Mouse (Mus musculus) gastrocnemius, adult 2 months (tissue): Measurements from ENCODE around the gene Ap1m2. TPM values are rescaled to one million over a fixed set of nuclear protein-coding genes. Genes with fewer than 3 reads are reported as not detected.
A peak's percentile ranks its signal among the peaks of the same experiment; 100 is the strongest.
"Not testable (repeated sequence)": the region's sequence is repeated elsewhere in the genome, so short reads cannot be mapped to it uniquely, and the experiment has no call there.

Experiments used
- DNase-seq: peaks from one replicate; pipeline ENCODE4 v3.0.0; 2022
- H3K27ac ChIP-seq: fragments of 200-600 bp; 2 replicates; pipeline ENCODE4 v1.8.1; 2022; ENCODE audit warnings: mild to moderate bottlenecking
- H3K4me3 ChIP-seq: fragments of 200-600 bp; 2 replicates; pipeline ENCODE4 v1.8.1; 2022; ENCODE audit warnings: mild to moderate bottlenecking, moderate library complexity
- CTCF ChIP-seq: fragments of 200-600 bp; IDR thresholded peaks from 2 replicates; pipeline ENCODE4 v1.8.1; 2022; ENCODE audit warnings: antibody characterized with exemption, mild to moderate bottlenecking, moderate library complexity
- intact Hi-C: fragments of 180-260 bp; cut with DNase I; formaldehyde crosslinking; loops from one replicate; pipeline ENCODE4 v1.15.1; 2025
- total RNA-seq, 2 experiments: library from RNA; stranded (reverse); gene quantifications; 2 replicates each; pipeline ENCODE4 v1.2.3; 2021

The Ap1m2 gene
- total RNA-seq, 2 experiments from 2014 or later = not detected

DNA sequence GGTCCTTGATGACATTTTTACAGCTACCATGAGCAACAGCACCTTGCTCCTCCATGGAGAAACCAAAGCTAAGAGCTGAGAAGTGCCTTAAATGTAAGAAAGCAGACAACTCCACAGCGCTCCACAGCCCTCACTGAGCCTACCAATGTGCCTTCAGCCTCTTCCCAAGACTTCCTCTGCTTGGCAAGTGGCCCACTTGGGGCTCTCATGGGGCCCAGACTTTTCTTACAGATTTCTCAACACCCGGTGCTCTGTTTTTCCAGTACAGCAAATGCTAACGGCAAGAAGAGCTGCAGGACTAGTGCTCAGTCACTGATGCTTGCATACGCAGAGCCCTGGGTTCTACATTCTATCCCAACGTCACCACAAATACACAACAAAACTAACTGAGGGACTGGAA lies 34.4 kb downstream of the Ap1m2 start:
- no peak overlapping the region for H3K4me3 ChIP-seq
- intact Hi-C loops = no loop called here
- DNase-seq = peak; percentile 43
- TF ChIP-seq CTCF = no peak
- no peak overlapping the region for H3K27ac ChIP-seq

DNA sequence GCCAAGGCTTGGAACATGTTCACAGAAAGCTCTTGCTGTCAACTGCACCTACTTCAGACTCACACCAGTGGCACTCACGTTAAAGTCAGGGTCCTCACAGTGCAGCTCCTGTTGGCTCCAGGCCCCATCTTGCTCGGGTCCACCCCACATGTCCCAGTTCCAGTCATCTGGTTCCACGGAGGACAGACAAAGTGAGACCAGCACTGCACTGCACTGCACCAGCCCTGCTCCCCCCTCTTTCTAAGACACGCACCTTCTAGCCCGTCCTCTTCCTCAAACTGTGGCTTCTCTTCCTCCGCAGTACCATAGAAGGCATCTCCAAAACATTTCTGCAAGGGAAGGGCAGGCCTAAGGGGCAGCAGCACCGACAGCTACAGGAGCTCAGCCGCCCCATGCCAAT lies 35.8 kb downstream of the Ap1m2 start:
- DNase-seq = no peak
- TF ChIP-seq CTCF = no peak
- H3K4me3 ChIP-seq = no peak overlapping the region
- intact Hi-C loops = no loop called here
- no peak overlapping the region for H3K27ac ChIP-seq

DNA sequence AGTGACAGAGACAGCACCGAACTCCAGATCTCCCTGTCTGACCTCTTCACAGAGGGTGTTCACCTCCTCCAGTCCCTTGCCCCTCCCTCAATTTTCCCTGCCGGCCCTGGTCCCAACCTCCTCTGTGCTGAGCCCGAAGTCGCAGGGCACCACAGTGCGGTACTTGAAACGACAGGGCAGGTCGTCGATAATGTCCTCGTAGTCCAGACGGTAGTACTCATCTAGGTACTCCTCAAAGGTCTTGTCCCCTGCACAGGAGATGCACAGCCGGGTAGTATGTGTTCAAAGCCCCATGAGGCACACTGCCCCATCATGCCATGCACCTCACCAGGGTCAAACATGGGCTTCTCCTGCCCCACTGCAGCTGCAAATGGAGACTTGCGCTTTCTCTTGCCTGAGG lies 36.4 kb downstream of the Ap1m2 start:
- Histone ChIP-seq H3K27ac (no peak overlapping the region), H3K4me3 (no peak overlapping the region)
- intact Hi-C loops = no loop called here
- no peak for DNase-seq
- TF ChIP-seq CTCF = no peak

DNA sequence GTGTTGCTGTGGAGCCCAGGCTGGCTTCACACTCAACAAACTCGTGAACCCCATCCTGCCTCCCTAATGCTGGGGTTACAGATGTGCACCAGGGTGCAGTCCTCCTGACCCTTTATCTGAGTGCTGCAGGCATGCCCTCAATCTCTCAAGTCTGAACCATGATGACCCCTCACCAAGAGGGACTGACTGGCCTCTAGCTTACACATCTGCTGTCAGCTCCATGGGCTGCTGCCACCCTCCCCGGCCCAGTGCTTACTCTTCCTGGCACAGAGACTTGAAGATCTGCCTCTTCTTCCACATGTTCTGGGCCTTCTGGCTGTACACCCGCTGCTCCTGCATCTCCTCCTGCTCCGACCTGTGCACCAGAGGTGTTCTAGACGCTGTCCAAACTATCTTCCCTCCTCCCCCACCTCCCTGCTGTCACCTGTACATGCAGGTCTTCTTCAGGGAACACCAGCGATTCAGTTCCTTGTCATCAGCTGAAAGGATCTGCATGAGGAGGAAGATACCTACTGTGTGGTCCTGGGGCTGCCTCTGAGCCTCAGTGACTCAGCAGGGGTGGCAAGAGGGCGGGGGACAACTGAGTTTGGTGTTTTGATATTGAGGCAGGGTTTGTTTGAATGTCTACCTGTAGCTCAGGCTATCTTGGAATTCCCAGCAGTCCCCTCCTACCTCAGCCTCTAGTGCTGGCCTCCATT lies 37.0 kb downstream of the Ap1m2 start:
- DNase-seq = no peak
- Histone ChIP-seq H3K4me3 (no peak overlapping the region), H3K27ac (no peak overlapping the region)
- no peak for TF ChIP-seq CTCF
- intact Hi-C loops = no loop called here

DNA sequence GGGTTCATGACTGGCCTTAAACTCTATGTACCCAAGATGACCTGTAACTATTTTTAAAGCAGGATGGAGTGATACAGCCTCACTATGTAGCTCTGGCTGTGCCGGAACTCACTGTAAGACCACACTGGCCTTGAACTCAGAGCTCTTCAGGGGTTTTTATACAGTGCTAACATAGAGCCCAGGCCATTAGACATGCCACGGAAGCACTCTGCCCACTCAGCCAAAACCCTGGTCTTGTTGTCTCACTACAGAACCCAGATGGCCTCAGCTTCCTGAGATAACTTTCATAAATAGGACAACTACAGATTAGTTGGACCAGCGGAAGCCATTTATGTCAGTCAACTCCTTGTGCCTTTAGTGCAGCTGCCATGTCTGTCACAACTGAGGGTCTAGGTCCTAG lies 37.8 kb downstream of the Ap1m2 start:
- no peak for DNase-seq
- TF ChIP-seq CTCF = no peak
- no peak overlapping the region for H3K4me3 ChIP-seq
- H3K27ac ChIP-seq = no peak overlapping the region
- intact Hi-C loops = no loop called here

DNA sequence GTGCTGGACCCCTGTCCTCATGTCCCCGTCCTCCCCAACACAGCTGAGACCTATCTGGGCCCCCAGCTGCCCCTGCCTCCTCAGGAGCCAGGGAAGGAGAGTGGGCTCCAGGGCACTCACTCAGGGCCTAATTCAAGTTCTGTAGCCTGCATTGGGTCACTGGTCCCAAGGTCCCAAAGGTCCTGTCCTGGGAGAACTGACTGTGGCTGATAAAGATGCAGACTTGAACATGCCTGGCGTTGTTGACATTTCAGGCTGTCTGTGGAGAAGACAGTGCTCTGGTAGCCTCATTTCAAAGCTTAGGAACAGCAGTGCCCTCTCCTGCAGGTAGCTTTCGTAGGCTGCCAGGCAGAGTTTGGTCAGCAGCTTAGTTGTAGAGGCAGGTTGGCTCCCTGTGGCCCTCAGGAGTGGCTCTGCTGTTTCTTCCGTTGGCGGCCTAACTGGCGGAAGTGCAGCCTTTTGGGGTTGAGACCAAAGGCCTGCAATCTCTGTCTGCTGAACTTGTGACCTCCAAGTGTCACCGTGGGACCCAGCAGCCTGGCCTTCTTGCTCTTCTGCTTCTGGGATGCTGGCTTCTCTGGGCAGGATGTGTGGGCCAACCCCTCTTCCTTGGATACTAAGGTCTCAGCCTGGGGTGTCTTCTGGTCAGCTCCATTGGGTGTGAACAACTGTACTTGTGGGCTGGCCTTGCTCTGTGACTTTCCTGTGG lies 38.5 kb downstream of the Ap1m2 start:
- Histone ChIP-seq H3K27ac (no peak overlapping the region), H3K4me3 (no peak overlapping the region)
- no peak for DNase-seq
- no peak for TF ChIP-seq CTCF
- intact Hi-C loops = no loop called here

DNA sequence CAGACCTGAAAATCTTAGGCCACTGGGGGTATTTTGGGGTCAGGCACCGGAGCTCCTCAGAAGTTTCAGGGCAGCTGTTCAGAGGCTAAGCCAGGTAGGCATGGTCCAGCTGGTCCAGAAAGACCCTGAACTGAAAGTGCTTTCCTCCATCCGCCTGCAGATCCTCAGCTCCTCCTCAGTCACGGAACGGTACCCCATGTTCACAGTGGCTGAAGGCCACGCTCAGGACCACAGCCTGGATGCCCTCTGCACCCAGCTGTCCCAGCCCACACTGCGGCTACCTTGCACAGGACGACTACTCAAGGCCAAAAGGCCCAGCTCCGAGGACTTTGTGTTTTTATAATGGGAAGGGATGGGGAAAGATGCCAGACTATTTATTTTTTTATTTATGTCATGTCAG lies 39.0 kb downstream of the Ap1m2 start:
- intact Hi-C loops = no loop called here
- no peak for DNase-seq
- Histone ChIP-seq H3K27ac (no peak overlapping the region), H3K4me3 (no peak overlapping the region)
- no peak for TF ChIP-seq CTCF

DNA sequence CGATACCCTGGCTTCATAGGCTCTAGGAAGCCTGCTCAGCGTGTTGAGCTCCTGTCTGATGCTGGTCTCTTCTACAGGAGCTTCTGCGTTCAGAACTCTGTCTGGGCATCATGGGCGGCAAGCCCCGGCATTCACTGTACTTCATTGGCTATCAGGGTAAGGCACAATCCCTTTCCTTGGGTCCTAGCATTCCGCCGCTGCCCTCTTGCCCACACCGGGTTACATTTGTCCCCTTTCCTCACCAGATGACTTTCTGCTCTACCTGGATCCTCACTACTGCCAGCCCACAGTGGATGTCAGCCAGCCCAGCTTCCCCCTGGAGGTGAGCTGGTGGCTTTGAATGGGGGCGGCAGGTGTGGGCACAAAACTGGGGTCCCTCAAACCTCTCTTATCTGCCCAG lies 39.7 kb downstream of the Ap1m2 start:
- intact Hi-C loops = no loop called here
- no peak for TF ChIP-seq CTCF
- H3K4me3 ChIP-seq = no peak overlapping the region
- H3K27ac ChIP-seq = no peak overlapping the region
- DNase-seq = no peak

DNA sequence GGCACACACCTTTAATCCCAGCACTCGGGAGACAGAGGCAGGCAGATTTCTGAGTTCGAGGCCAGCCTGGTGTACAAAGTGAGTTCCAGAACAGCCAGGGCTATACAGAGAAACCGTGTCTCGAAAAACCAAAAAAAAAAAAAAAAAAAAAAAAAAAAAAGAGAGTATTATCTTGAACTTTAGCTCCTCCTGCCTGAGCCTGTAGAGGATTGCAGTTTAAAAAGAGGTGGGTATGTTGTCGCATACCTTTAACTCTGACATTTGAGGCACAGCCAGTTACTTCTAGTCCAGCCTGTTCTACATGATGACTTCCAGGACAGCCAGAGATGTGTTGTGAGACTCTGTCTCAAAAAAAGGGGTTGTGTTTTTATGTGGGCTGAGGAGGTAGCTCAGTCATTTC lies 42.5 kb downstream of the Ap1m2 start:
- H3K4me3 ChIP-seq, DNase-seq, intact Hi-C loops, H3K27ac ChIP-seq: not testable (repeated sequence)

DNA sequence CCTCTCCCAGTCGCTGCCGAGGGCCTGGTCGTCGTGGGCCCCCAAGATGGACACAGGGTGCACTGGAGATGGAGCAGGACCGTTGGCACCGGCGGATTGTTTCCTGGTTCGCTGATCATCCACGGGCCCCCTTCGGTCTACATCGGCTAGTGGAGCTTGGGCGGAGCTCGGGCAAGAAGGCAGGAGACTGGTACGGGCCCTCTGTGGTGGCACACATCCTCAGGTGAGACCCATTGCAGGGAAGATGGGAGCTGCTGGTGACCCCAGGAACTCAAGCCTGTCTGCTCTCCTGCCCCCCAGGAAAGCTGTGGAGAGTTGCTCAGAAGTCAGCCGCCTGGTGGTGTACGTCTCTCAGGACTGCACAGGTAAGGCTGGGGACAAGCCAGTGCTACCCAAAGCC lies 43.8 kb downstream of the Ap1m2 start:
- no peak overlapping the region for H3K27ac ChIP-seq
- intact Hi-C loops = no loop called here
- no peak for TF ChIP-seq CTCF

GRCm38 (mm10) chr9:21266889-21267288 lies 45.2 kb downstream of the Ap1m2 start:
- intact Hi-C loops = no loop called here
- no peak overlapping the region; the same call in 1 of the 2 replicates for H3K4me3 ChIP-seq
- no peak for TF ChIP-seq CTCF
- no peak overlapping the region for H3K27ac ChIP-seq
- no peak for DNase-seq

More for the DNA sequence above, 43.8 kb downstream of the Ap1m2 start:
- no peak overlapping the region for H3K4me3 ChIP-seq
- no peak for DNase-seq

DNA sequence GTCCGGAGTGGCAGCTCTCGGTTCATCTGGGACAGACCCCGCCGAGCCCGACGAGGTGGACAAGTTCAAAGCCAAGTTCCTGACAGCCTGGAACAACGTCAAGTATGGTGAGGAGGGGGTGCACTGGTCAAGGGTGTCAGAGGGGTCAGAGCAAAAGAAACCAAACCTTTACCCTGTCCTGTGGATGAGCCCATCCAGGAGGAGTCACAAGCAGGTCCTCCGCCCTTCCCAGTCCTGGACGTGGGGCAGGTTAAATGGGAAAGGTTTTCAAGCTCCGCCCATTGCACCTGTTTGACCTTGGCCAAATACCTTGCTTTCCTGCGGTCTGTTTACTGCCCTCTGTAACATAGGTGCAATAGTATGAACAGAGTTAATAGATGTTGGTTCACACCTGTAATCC lies 46.5 kb downstream of the Ap1m2 start:
- peak overlapping the region; percentile 96 for H3K27ac ChIP-seq
- DNase-seq = no peak
- peak overlapping the region; percentile 89 for H3K4me3 ChIP-seq
- no peak for TF ChIP-seq CTCF
- intact Hi-C loops = loop anchor here (1.0 to 2.0 kb wide), 2 partner anchors 22 to 27 kb away; partner anchors contain the start of genes Keap1 and Kri1

GRCm38 (mm10) chr9:21265000-21265561 lies 47.1 kb downstream of the Ap1m2 start, which contains the start of gene Atg4d:
Gene Atg4d (plus strand): TSS chr9:21265293.
- intact Hi-C loops = loop anchor here (1.0 to 2.0 kb wide), 2 partner anchors 22 to 26 kb away; partner anchors contain the start of genes Keap1 and Kri1
- peak within 1 kb of the TSS; percentile 89 for H3K4me3 ChIP-seq
- TF ChIP-seq CTCF = 0 out of 2 replicates have a peak, but pooled peaks have one; percentile 1
- DNase-seq = peak; percentile 100
- H3K27ac ChIP-seq = peak within 1 kb of the TSS; percentile 96
